Mouse (Mus musculus): ENCODE measurements around the gene Ncor2.

Ncor2 gene

GRCm38 (mm10) chr5:125124002-125124401 is 55.0 kb downstream of the Ncor2 start:
- no peak for DNase-seq

GRCm38 (mm10) chr5:125123206-125123605 is 55.8 kb downstream of the Ncor2 start:
- no peak for DNase-seq

GRCm38 (mm10) chr5:125122546-125122945 is 56.5 kb downstream of the Ncor2 start:
- no peak for DNase-seq

- no peak for DNase-seq
These were observed 57.0 kb downstream of the Ncor2 start for GRCm38 (mm10) chr5:125122049-125122448.

- DNase-seq: no peak
These were observed 58.3 kb downstream of the Ncor2 start for GRCm38 (mm10) chr5:125120517-125121303.

- DNase-seq: no peak
These were observed 61.8 kb downstream of the Ncor2 start for GRCm38 (mm10) chr5:125117238-125117637.

GRCm38 (mm10) chr5:125113029-125113428 is 66.0 kb downstream of the Ncor2 start:
- DNase-seq: no peak

GRCm38 (mm10) chr5:125112588-125112987 is 66.4 kb downstream of the Ncor2 start:
- no peak for DNase-seq

GRCm38 (mm10) chr5:125111137-125111536 is 67.9 kb downstream of the Ncor2 start:
- peak; percentile 55 for DNase-seq

- no peak for DNase-seq
These were observed 68.3 kb downstream of the Ncor2 start for GRCm38 (mm10) chr5:125110722-125111121.

- DNase-seq: no peak
These were observed 68.8 kb downstream of the Ncor2 start for GRCm38 (mm10) chr5:125110196-125110595.

- peak; percentile 51 for DNase-seq
These were observed 71.9 kb downstream of the Ncor2 start for GRCm38 (mm10) chr5:125107011-125107651.

GRCm38 (mm10) chr5:125106191-125106590 is 72.8 kb downstream of the Ncor2 start:
- DNase-seq: peak; percentile 62

- no peak for DNase-seq
These were observed 74.2 kb downstream of the Ncor2 start for GRCm38 (mm10) chr5:125104841-125105240.

GRCm38 (mm10) chr5:125103396-125103795 is 75.6 kb downstream of the Ncor2 start:
- no peak for DNase-seq

- DNase-seq: no peak
These were observed 76.1 kb downstream of the Ncor2 start for GRCm38 (mm10) chr5:125102907-125103306.

GRCm38 (mm10) chr5:125102352-125102751 is 76.7 kb downstream of the Ncor2 start:
- no peak for DNase-seq

- peak; percentile 62 for DNase-seq
These were observed 79.2 kb downstream of the Ncor2 start for GRCm38 (mm10) chr5:125099785-125100350.

GRCm38 (mm10) chr5:125098692-125099091 is 80.3 kb downstream of the Ncor2 start:
- no peak for DNase-seq

GRCm38 (mm10) chr5:125096368-125096767 is 82.7 kb downstream of the Ncor2 start:
- no peak for DNase-seq

GRCm38 (mm10) chr5:125095525-125096175 is 83.4 kb downstream of the Ncor2 start:
- no peak for DNase-seq

GRCm38 (mm10) chr5:125093795-125094194 is 85.2 kb downstream of the Ncor2 start:
- DNase-seq: no peak

GRCm38 (mm10) chr5:125088076-125088475 is 90.9 kb downstream of the Ncor2 start:
- no peak for DNase-seq
